ENCODE assay signal across 10 mouse cellular contexts in the genomic region with DNA sequence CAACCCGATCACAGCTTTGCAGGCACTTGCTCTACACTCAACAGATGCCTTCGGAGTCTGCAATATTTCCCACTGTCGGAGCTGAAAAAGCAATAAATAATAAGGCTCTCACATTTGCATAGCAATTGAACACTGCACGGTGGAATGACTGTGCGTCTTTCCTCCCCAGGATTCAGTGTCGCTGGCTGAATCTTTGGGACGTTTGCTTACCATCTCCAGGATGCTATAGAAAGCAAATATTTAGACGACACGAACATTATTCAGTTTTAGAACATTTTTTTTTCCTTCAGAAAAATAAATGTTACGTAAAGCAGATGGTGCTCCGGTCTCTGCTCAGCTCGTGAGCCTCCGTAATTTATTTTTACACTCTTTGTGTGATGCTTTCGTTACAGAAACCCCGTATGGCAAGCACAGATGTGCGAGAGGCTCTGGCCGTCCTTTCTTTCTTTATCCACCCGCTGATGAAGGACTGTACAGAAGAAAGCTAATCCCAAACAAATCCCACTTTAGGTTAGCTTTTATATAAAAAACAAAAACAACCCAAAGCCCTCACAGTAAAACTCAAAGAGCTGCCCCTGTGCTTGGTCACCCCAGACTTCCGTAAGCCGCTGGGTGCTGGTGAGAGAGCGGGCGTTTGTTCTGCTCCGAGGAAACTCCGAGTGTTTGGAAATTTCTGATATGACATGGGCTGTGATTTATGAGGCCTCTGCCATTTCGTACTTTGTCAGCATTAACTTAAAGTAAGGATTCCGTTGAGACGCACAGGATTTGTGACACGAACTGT.
A peak's percentile ranks its signal among the peaks of the same experiment; 100 is the strongest.
DNase-seq lines count a peak whose midpoint lies in the region; TF ChIP-seq lines count a peak whose summit lies in the region.
"Had no signal": no experiment of that assay in that cellular context is flagged by ENCODE, and none has a peak within 500 bp of the region (broad histone marks: within the 10 kb centered on the region; RNA-seq: fewer than 3 reads in every experiment).

No protein-coding gene starts in this region.

- no peak for TF ChIP-seq POLR2A in kidney, adult 2 months (IDR thresholded peaks at IDR 0.05; ENCODE audit: low read depth, low read length)
- TF ChIP-seq POLR2A in cerebellum, adult 2 months (IDR thresholded peaks at IDR 0.05; ENCODE audit: borderline replicate concordance, insufficient read depth, low read length): no peak

- WGBS in kidney, adult 2 months: 29% methylated on average over 28 of the region's 28 CpGs
- WGBS in cerebellum, adult 2 months: 75% methylated on average over 28 of the region's 28 CpGs

- H3K4me1 ChIP-seq in kidney, adult 2 months (ENCODE audit: control insufficient read depth, insufficient read depth, low read length): peaks cover 11% of the 10 kb centered on the region; the same call in 1 of the 2 replicates
- H3K4me1 ChIP-seq in cerebellum, adult 2 months (ENCODE audit: control insufficient read depth, insufficient read depth, low read length): no peaks in the 10 kb centered on the region

- H3K36me3 ChIP-seq in kidney, adult 2 months (ENCODE audit: control insufficient read depth, insufficient read depth, low read length): no peaks in the 10 kb centered on the region

- H3K27me3 ChIP-seq in kidney, adult 2 months (replicated peaks; ENCODE audit: control insufficient read depth, insufficient read depth, low read length): no peaks in the 10 kb centered on the region
- H3K27me3 ChIP-seq in cerebellum, adult 2 months (ENCODE audit: control insufficient read depth, insufficient read depth, low read length): no peaks in the 10 kb centered on the region

- H3K4me3 ChIP-seq in kidney, adult 2 months (ENCODE audit: insufficient read depth, low read depth, low read length): no peak overlapping the region
- no peak overlapping the region for H3K4me3 ChIP-seq in cerebellum, adult 2 months (replicated peaks; ENCODE audit: insufficient read depth, low read depth, low read length)

- DNase-seq in kidney, adult 2 months: peak; percentile 7
- DNase-seq in kidney, postnatal 36 days: no peak
- peak; percentile 54 to 79 for DNase-seq in frontal cortex, postnatal 36 days (ENCODE audit: low spot score in 2 of 2)
- DNase-seq in left cerebral cortex, adult 9 months (ENCODE audit: low spot score in 2 of 2): peak; percentile 59 to 74
- peak; percentile 64 to 81 for DNase-seq in right cerebral cortex, postnatal 10 days (ENCODE audit: low spot score in 2 of 2)
- DNase-seq in gastrocnemius, postnatal 25 days: no peak
- no peak for DNase-seq in urinary bladder, postnatal 4 days (ENCODE audit: low spot score in 2 of 2)
- no peak for DNase-seq in cerebellum, adult 2 months
- DNase-seq: adrenal gland, adult 2 months had no signal

- no peak for TF ChIP-seq CTCF in kidney, adult 2 months (conservative IDR thresholded peaks at IDR 0.05; ENCODE audit: insufficient read depth, insufficient read length, low read depth, low read length)
- TF ChIP-seq CTCF in cerebellum, adult 2 months (IDR thresholded peaks at IDR 0.05; ENCODE audit: borderline replicate concordance, insufficient read depth, low read depth, low read length): no peak

- H3K27ac ChIP-seq in kidney, adult 2 months (ENCODE audit: insufficient read depth, low read depth, low read length): peak overlapping the region; percentile 89
- H3K27ac ChIP-seq in cerebellum, adult 2 months (ENCODE audit: insufficient read depth, low read length): no peak overlapping the region
- H3K27ac ChIP-seq: liver, embryonic 14.5 days had no signal

Comparison
In these comparisons a context has a peak if more than half of its experiments do, and no peak if none do; other contexts are left out.
1. DNase-seq: peak in kidney, adult 2 months (single experiment), frontal cortex, postnatal 36 days (2 of 2), left cerebral cortex, adult 9 months (2 of 2) and right cerebral cortex, postnatal 10 days (2 of 2); none in kidney, postnatal 36 days (0 of 2), gastrocnemius, postnatal 25 days (single experiment), urinary bladder, postnatal 4 days (0 of 2) and cerebellum, adult 2 months (0 of 2).